Mouse (Mus musculus) neural tube, embryonic 13.5 days (tissue): Measurements from ENCODE around the gene Syt5. TPM values are rescaled to one million over a fixed set of nuclear protein-coding genes. Genes with fewer than 3 reads are reported as not detected.
"Not testable (repeated sequence)": the region's sequence is repeated elsewhere in the genome, so short reads cannot be mapped to it uniquely, and the experiment has no call there.

ENCODE experiments used
- ATAC-seq: fragments of 200-750 bp; cut with Nextera tagmentation; 2 replicates; pipeline ENCODE4 v1.8.0; 2017; ENCODE audit warnings: low read depth, mild to moderate bottlenecking, moderate TSS enrichment, moderate library complexity
- H3K27ac ChIP-seq: fragments of 300-500 bp; sonication (generic); replicated peaks from 2 replicates; pipeline ENCODE4 v1.5.1; 2015; ENCODE audit warnings: moderate library complexity, mild to moderate bottlenecking, inconsistent platforms
- H3K27me3 ChIP-seq: fragments of 300-500 bp; sonication (generic); 2 replicates; pipeline ENCODE4 v1.6.1; 2015; ENCODE audit warnings: mild to moderate bottlenecking, inconsistent platforms
- H3K36me3 ChIP-seq: fragments of 300-500 bp; sonication (generic); 2 replicates; pipeline ENCODE4 v1.6.1; 2015; ENCODE audit warnings: mild to moderate bottlenecking, inconsistent platforms
- H3K4me1 ChIP-seq: fragments of 300-500 bp; sonication (generic); replicated peaks from 2 replicates; pipeline ENCODE4 v1.6.1; 2015; ENCODE audit warnings: inconsistent platforms
- H3K4me2 ChIP-seq: fragments of 300-500 bp; sonication (generic); 2 replicates; pipeline ENCODE4 v1.6.1; 2015; ENCODE audit warnings: inconsistent platforms, mild to moderate bottlenecking, moderate library complexity
- H3K4me3 ChIP-seq: fragments of 300-500 bp; sonication (generic); 2 replicates; pipeline ENCODE4 v1.5.1; 2015; ENCODE audit warnings: mild to moderate bottlenecking, inconsistent platforms
- H3K9ac ChIP-seq: fragments of 300-500 bp; sonication (generic); 2 replicates; pipeline ENCODE4 v1.6.1; 2015; ENCODE audit warnings: moderate library complexity, mild to moderate bottlenecking, inconsistent platforms
- H3K9me3 ChIP-seq: fragments of 300-500 bp; sonication (generic); 2 replicates; pipeline ENCODE4 v1.6.1; 2016; ENCODE audit warnings: inconsistent platforms
- WGBS: fragments of 180-500 bp; shearing (Covaris S2); methylation state at CpG from one replicate; pipeline ENCODE4 v1.1.7; 2015; 5-methylcytosine and 5-hydroxymethylcytosine counted together
- polyA plus RNA-seq: library from polyadenylated mRNA; unstranded; fragments of >200 nt; fragmentation: Nextera tagmentation; extraction: Ambion mirVana; gene quantifications from 2 replicates; pipeline ENCODE4 v1.2.1, GENCODE M21; 2015

The Syt5 gene
- polyA plus RNA-seq, result 53.6 and 60.5 TPM in 2 replicates

- H3K27ac ChIP-seq, result peak within 1 kb of the TSS; percentile 92
- 5% methylated on average over 31 of the region's 33 CpGs for WGBS
- no peaks in the 10 kb centered on the region for H3K9me3 ChIP-seq
- peak; percentile 83 for ATAC-seq
- H3K4me2 ChIP-seq, result peak within 1 kb of the TSS; percentile 72
- H3K9ac ChIP-seq, result peak within 1 kb of the TSS; percentile 77
- peaks cover 17% of the 10 kb centered on the region for H3K4me1 ChIP-seq
- no peaks in the 10 kb centered on the region for H3K27me3 ChIP-seq
- H3K4me3 ChIP-seq, result peak within 1 kb of the TSS; percentile 52
- H3K36me3 ChIP-seq, result peaks cover 8% of the 10 kb centered on the region
These were observed at the start of gene Syt5 for GRCm38 (mm10) chr7:4547221-4547641. Gene Syt5, minus strand, starts transcription at chr7:4547541.

- H3K36me3 ChIP-seq, H3K27me3 ChIP-seq, ATAC-seq, H3K9me3 ChIP-seq, H3K27ac ChIP-seq, H3K4me2 ChIP-seq, H3K9ac ChIP-seq, H3K4me3 ChIP-seq, H3K4me1 ChIP-seq: not testable (repeated sequence)
- WGBS, result 77% methylated on average over 4 of the region's 4 CpGs
These were observed 49.7 kb upstream of the Syt5 start for GRCm38 (mm10) chr7:4597046-4597445.

- H3K9ac ChIP-seq, H3K9me3 ChIP-seq, H3K27ac ChIP-seq, H3K4me3 ChIP-seq, H3K27me3 ChIP-seq, H3K4me1 ChIP-seq, H3K36me3 ChIP-seq, H3K4me2 ChIP-seq, ATAC-seq: not testable (repeated sequence)
- 84% methylated on average over 3 of the region's 3 CpGs for WGBS
These were observed 34.1 kb upstream of the Syt5 start for GRCm38 (mm10) chr7:4581481-4581880.

- WGBS, result 66% methylated on average over 2 of the region's 2 CpGs
- H3K27me3 ChIP-seq, H3K36me3 ChIP-seq, H3K9me3 ChIP-seq, H3K9ac ChIP-seq, H3K27ac ChIP-seq, ATAC-seq, H3K4me2 ChIP-seq, H3K4me1 ChIP-seq, H3K4me3 ChIP-seq: not testable (repeated sequence)
These were observed 25.0 kb upstream of the Syt5 start for GRCm38 (mm10) chr7:4572361-4572760.

GRCm38 (mm10) chr7:4562660-4563059 is 15.3 kb upstream of the Syt5 start:
- WGBS, result 94% methylated on average over 3 of the region's 3 CpGs

GRCm38 (mm10) chr7:4557167-4557560 is 9.8 kb upstream of the Syt5 start:
- WGBS, result 78% methylated on average over 6 of the region's 6 CpGs
- ATAC-seq, result peak; percentile 67
- 0 out of 2 replicates have a peak overlapping the region, but pooled peaks have one; percentile 28 for H3K27ac ChIP-seq
- H3K9me3 ChIP-seq, result no peaks in the 10 kb centered on the region
- H3K27me3 ChIP-seq, result no peaks in the 10 kb centered on the region; the same call in 1 of the 2 replicates
- no peaks in the 10 kb centered on the region for H3K36me3 ChIP-seq
- H3K4me3 ChIP-seq, result no peak overlapping the region
- peak overlapping the region; percentile 36 for H3K4me2 ChIP-seq
- H3K9ac ChIP-seq, result peak overlapping the region; percentile 49; the same call in 1 of the 2 replicates
- H3K4me1 ChIP-seq, result no peaks in the 10 kb centered on the region

More at GRCm38 (mm10) chr7:4562660-4563059, 15.3 kb upstream of the Syt5 start:
- Histone ChIP-seq H3K27me3 (no peaks in the 10 kb centered on the region; the same call in 1 of the 2 replicates), H3K4me2 (no peak overlapping the region), H3K4me1 (no peaks in the 10 kb centered on the region), H3K9me3 (no peaks in the 10 kb centered on the region), H3K4me3 (no peak overlapping the region), H3K27ac (no peak overlapping the region), H3K36me3 (no peaks in the 10 kb centered on the region), H3K9ac (no peak overlapping the region)
- ATAC-seq, result no peak

- H3K4me1 ChIP-seq, result no peaks in the 10 kb centered on the region
These were observed 9.2 kb upstream of the Syt5 start for GRCm38 (mm10) chr7:4556256-4557166.

GRCm38 (mm10) chr7:4546591-4547131 is 680 bp downstream of the Syt5 start:
- Histone ChIP-seq H3K4me1 (peaks cover 17% of the 10 kb centered on the region), H3K4me3 (peak overlapping the region; percentile 52), H3K9me3 (no peaks in the 10 kb centered on the region), H3K27me3 (no peaks in the 10 kb centered on the region), H3K9ac (peak overlapping the region; percentile 77), H3K4me2 (peak overlapping the region; percentile 72), H3K36me3 (peaks cover 14% of the 10 kb centered on the region), H3K27ac (peak overlapping the region; percentile 92)
- ATAC-seq, result peak; percentile 90
- 1% methylated on average over 26 of the region's 26 CpGs for WGBS

More at GRCm38 (mm10) chr7:4556256-4557166, 9.2 kb upstream of the Syt5 start:
- H3K4me2 ChIP-seq, result peak overlapping the region; percentile 36
- 0 out of 2 replicates have a peak overlapping the region, but pooled peaks have one; percentile 28 for H3K27ac ChIP-seq
- no peaks in the 10 kb centered on the region for H3K36me3 ChIP-seq
- peak overlapping the region; percentile 49; the same call in 1 of the 2 replicates for H3K9ac ChIP-seq
- H3K9me3 ChIP-seq, result no peaks in the 10 kb centered on the region
- H3K4me3 ChIP-seq, result no peak overlapping the region
- ATAC-seq, result peak; percentile 94
- 23% methylated on average over 15 of the region's 15 CpGs for WGBS
- no peaks in the 10 kb centered on the region; the same call in 1 of the 2 replicates for H3K27me3 ChIP-seq

GRCm38 (mm10) chr7:4546050-4546449 is 1.3 kb downstream of the Syt5 start:
- no peaks in the 10 kb centered on the region for H3K9me3 ChIP-seq
- peak overlapping the region; percentile 72 for H3K4me2 ChIP-seq
- H3K4me3 ChIP-seq, result peak overlapping the region; percentile 52
- H3K4me1 ChIP-seq, result peaks cover 17% of the 10 kb centered on the region
- ATAC-seq, result peak; percentile 37
- peaks cover 18% of the 10 kb centered on the region for H3K36me3 ChIP-seq
- peak overlapping the region; percentile 77 for H3K9ac ChIP-seq
- 72% methylated on average over 15 of the region's 15 CpGs for WGBS
- H3K27me3 ChIP-seq, result peaks cover under 1% of the 10 kb centered on the region; the same call in 1 of the 2 replicates
- peak overlapping the region; percentile 92 for H3K27ac ChIP-seq

GRCm38 (mm10) chr7:4542013-4542412 is 5.3 kb downstream of the Syt5 start:
- Histone ChIP-seq H3K27me3 (peaks cover 14% of the 10 kb centered on the region; the same call in 1 of the 2 replicates), H3K9me3 (no peaks in the 10 kb centered on the region), H3K9ac (no peak overlapping the region), H3K27ac (no peak overlapping the region), H3K4me1 (peaks cover 13% of the 10 kb centered on the region), H3K4me2 (no peak overlapping the region), H3K4me3 (no peak overlapping the region), H3K36me3 (peaks cover 43% of the 10 kb centered on the region)
- no peak for ATAC-seq
- WGBS, result 36% methylated on average over 17 of the region's 17 CpGs

GRCm38 (mm10) chr7:4541344-4541743 is 6.0 kb downstream of the Syt5 start:
- WGBS, result 73% methylated on average over 5 of the region's 5 CpGs
- H3K27me3 ChIP-seq, result peaks cover 14% of the 10 kb centered on the region; the same call in 1 of the 2 replicates
- ATAC-seq, result no peak
- no peak overlapping the region for H3K4me3 ChIP-seq
- peaks cover 10% of the 10 kb centered on the region for H3K4me1 ChIP-seq
- H3K9me3 ChIP-seq, result no peaks in the 10 kb centered on the region
- peaks cover 43% of the 10 kb centered on the region for H3K36me3 ChIP-seq
- no peak overlapping the region for H3K27ac ChIP-seq
- H3K4me2 ChIP-seq, result no peak overlapping the region
- no peak overlapping the region for H3K9ac ChIP-seq

GRCm38 (mm10) chr7:4539019-4539418 is 8.3 kb downstream of the Syt5 start:
- 94% methylated on average over 2 of the region's 2 CpGs for WGBS
- no peak for ATAC-seq

More at GRCm38 (mm10) chr7:4539019-4539418, 8.3 kb downstream of the Syt5 start:
- H3K27ac ChIP-seq, result no peak overlapping the region
- H3K9ac ChIP-seq, result no peak overlapping the region
- peaks cover 43% of the 10 kb centered on the region for H3K36me3 ChIP-seq
- no peaks in the 10 kb centered on the region for H3K4me1 ChIP-seq
- H3K9me3 ChIP-seq, result no peaks in the 10 kb centered on the region
- H3K4me3 ChIP-seq, result no peak overlapping the region
- peaks cover 17% of the 10 kb centered on the region; the same call in 1 of the 2 replicates for H3K27me3 ChIP-seq
- H3K4me2 ChIP-seq, result no peak overlapping the region
